Comparison of ENCODE assay signal across 24 mouse cellular contexts in the genomic region with DNA sequence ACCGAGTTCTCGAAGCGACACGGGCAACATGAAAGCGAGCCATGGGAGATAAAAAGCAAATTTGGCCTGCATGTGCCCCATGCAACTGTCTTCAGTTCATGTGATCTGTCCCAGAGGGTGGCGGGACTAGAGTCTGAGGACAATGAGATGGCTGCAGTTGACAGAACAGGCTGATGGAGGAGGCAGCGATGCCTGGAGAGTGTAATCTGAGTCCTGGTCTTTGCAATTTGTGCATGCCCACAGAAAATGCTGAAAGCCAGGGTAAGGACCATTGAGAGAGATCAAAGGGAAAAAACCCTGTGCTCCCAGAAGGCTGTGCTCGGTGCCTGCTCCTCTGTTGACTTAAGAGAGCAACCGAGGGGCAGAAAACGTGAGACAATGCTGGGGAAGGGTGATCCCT.
DNase-seq lines count a peak whose midpoint lies in the region; ATAC-seq and TF ChIP-seq lines count a peak whose summit lies in the region.
"Had no signal": no experiment of that assay in that cellular context is flagged by ENCODE, and none has a peak within 500 bp of the region (broad histone marks: within the 10 kb centered on the region; RNA-seq: fewer than 3 reads in every experiment).

No protein-coding gene starts in this region.

- H3K4me2 ChIP-seq in hindbrain, embryonic 11.5 days (replicated peaks; ENCODE audit: low read depth, low read length), result no peak overlapping the region
- no peak overlapping the region for H3K4me2 ChIP-seq in hindbrain, embryonic 14.5 days (replicated peaks)
- H3K4me2 ChIP-seq in midbrain, embryonic 12.5 days (replicated peaks), result no peak overlapping the region
- H3K4me2 ChIP-seq: hindbrain, embryonic 13.5 days; intestine, embryonic 15.5 days; liver, embryonic 11.5 days; neural tube, embryonic 15.5 days; stomach, embryonic 15.5 days had no signal

- no peaks in the 10 kb centered on the region for H3K27me3 ChIP-seq in hindbrain, embryonic 11.5 days (ENCODE audit: control insufficient read depth, insufficient read depth, low read length)
- H3K27me3 ChIP-seq in hindbrain, embryonic 14.5 days (ENCODE audit: control insufficient read depth, insufficient read depth, low read length), result no peaks in the 10 kb centered on the region
- no peaks in the 10 kb centered on the region for H3K27me3 ChIP-seq in midbrain, embryonic 12.5 days
- H3K27me3 ChIP-seq: hindbrain, embryonic 13.5 days; intestine, embryonic 15.5 days; megakaryocyte, embryonic 14.5 days; neural tube, embryonic 15.5 days; stomach, embryonic 15.5 days had no signal

- no peak for TF ChIP-seq POLR2A in brain, embryonic 14.5 days (IDR thresholded peaks at IDR 0.05; ENCODE audit: borderline replicate concordance, extremely low read depth, insufficient read depth, insufficient read length, poor library complexity, severe bottlenecking)

- no peaks in the 10 kb centered on the region for H3K36me3 ChIP-seq in hindbrain, embryonic 11.5 days (ENCODE audit: control insufficient read depth, insufficient read depth, low read length)
- no peaks in the 10 kb centered on the region for H3K36me3 ChIP-seq in hindbrain, embryonic 14.5 days (replicated peaks; ENCODE audit: control insufficient read depth, insufficient read depth)
- no peaks in the 10 kb centered on the region for H3K36me3 ChIP-seq in midbrain, embryonic 12.5 days
- H3K36me3 ChIP-seq: heart, embryonic 10.5 days; hindbrain, embryonic 13.5 days; intestine, embryonic 15.5 days; neural tube, embryonic 15.5 days; stomach, embryonic 15.5 days had no signal

- no peak for ATAC-seq in hindbrain, embryonic 11.5 days (ENCODE audit: low FRiP score)
- ATAC-seq in hindbrain, embryonic 14.5 days (ENCODE audit: low FRiP score), result no peak
- ATAC-seq in midbrain, embryonic 12.5 days (ENCODE audit: low FRiP score, low read depth), result 0 out of 2 replicates have a peak, but pooled peaks have one; percentile 16
- ATAC-seq: forebrain, embryonic 16.5 days; intestine, embryonic 15.5 days had no signal

- H3K4me3 ChIP-seq in hindbrain, embryonic 11.5 days (ENCODE audit: low read depth, low read length), result no peak overlapping the region
- H3K4me3 ChIP-seq in hindbrain, embryonic 14.5 days (replicated peaks; ENCODE audit: low read length), result no peak overlapping the region
- H3K4me3 ChIP-seq in midbrain, embryonic 12.5 days, result no peak overlapping the region
- H3K4me3 ChIP-seq: heart, embryonic 10.5 days; hindbrain, embryonic 13.5 days; intestine, embryonic 15.5 days; megakaryocyte, embryonic 14.5 days; neural tube, embryonic 15.5 days; stomach, embryonic 15.5 days had no signal

- no peak for TF ChIP-seq CTCF in brain, embryonic 14.5 days (IDR thresholded peaks at IDR 0.05; ENCODE audit: borderline replicate concordance, extremely low read depth, insufficient read depth, insufficient read length)

- no peaks in the 10 kb centered on the region for H3K9me3 ChIP-seq in hindbrain, embryonic 11.5 days (ENCODE audit: control insufficient read depth, low read length)
- no peaks in the 10 kb centered on the region for H3K9me3 ChIP-seq in hindbrain, embryonic 14.5 days (ENCODE audit: control insufficient read depth, low read length)
- H3K9me3 ChIP-seq in midbrain, embryonic 12.5 days, result no peaks in the 10 kb centered on the region
- H3K9me3 ChIP-seq: heart, embryonic 10.5 days; hindbrain, embryonic 13.5 days; intestine, embryonic 15.5 days; neural tube, embryonic 15.5 days; stomach, embryonic 15.5 days had no signal

- H3K27ac ChIP-seq in hindbrain, embryonic 11.5 days (ENCODE audit: low read depth, low read length), result no peak overlapping the region
- no peak overlapping the region for H3K27ac ChIP-seq in hindbrain, embryonic 14.5 days
- H3K27ac ChIP-seq in midbrain, embryonic 12.5 days (replicated peaks), result no peak overlapping the region
- H3K27ac ChIP-seq: heart, embryonic 10.5 days; hindbrain, embryonic 13.5 days; intestine, embryonic 15.5 days; neural tube, embryonic 15.5 days; stomach, embryonic 15.5 days had no signal

- H3K9ac ChIP-seq in hindbrain, embryonic 11.5 days (ENCODE audit: low read depth, low read length), result no peak overlapping the region
- no peak overlapping the region for H3K9ac ChIP-seq in hindbrain, embryonic 14.5 days
- H3K9ac ChIP-seq in midbrain, embryonic 12.5 days (replicated peaks), result no peak overlapping the region
- H3K9ac ChIP-seq: hindbrain, embryonic 13.5 days; intestine, embryonic 15.5 days; neural tube, embryonic 15.5 days; stomach, embryonic 15.5 days had no signal

- H3K4me1 ChIP-seq in hindbrain, embryonic 11.5 days (replicated peaks; ENCODE audit: control insufficient read depth, insufficient read depth, low read length), result no peaks in the 10 kb centered on the region
- H3K4me1 ChIP-seq in hindbrain, embryonic 14.5 days (replicated peaks; ENCODE audit: control insufficient read depth, insufficient read depth, low read length), result no peaks in the 10 kb centered on the region
- H3K4me1 ChIP-seq in midbrain, embryonic 12.5 days, result peaks cover 6% of the 10 kb centered on the region; the same call in 1 of the 2 replicates
- H3K4me1 ChIP-seq: heart, embryonic 10.5 days; intestine, embryonic 15.5 days; megakaryocyte, embryonic 14.5 days; neural tube, embryonic 15.5 days; stomach, embryonic 15.5 days had no signal

- 35% methylated on average over 10 of the region's 10 CpGs for WGBS in hindbrain, embryonic 11.5 days
- 47% methylated on average over 10 of the region's 10 CpGs for WGBS in hindbrain, embryonic 14.5 days
- WGBS in midbrain, embryonic 12.5 days, result 45% methylated on average over 10 of the region's 10 CpGs

- peak; percentile 10 for DNase-seq in hindbrain, embryonic 11.5 days (ENCODE audit: low spot score)
- no peak for DNase-seq in hindbrain, embryonic 14.5 days (ENCODE audit: low spot score)
- DNase-seq in brain, embryonic 14.5 days (ENCODE audit: low read depth), result peak; percentile 32
- DNase-seq in embryo, embryonic 11 days, result peak; percentile 28
- DNase-seq in spleen, postnatal 36 days (ENCODE audit: low spot score in 2 of 2), result no peak
- DNase-seq in retina, embryonic 14.5 days (ENCODE audit: low spot score), result no peak
- DNase-seq: adrenal gland, postnatal 36 days; B cell, adult 2 months; cerebellum, adult 2 months; cerebellum, postnatal 36 days; lung, adult 18-20 months; lung, postnatal 14 days; right cerebral cortex, postnatal 14 days; spleen, adult 18-20 months; thymus, adult 18-20 months had no signal

Comparison
In these comparisons a context has a peak if more than half of its experiments do, and no peak if none do; other contexts are left out.
1. DNase-seq: peak in hindbrain, embryonic 11.5 days (single experiment), brain, embryonic 14.5 days (single experiment) and embryo, embryonic 11 days (single experiment); none in hindbrain, embryonic 14.5 days (single experiment), spleen, postnatal 36 days (0 of 2) and retina, embryonic 14.5 days (single experiment).